Mouse (Mus musculus): ENCODE results near the gene Sgca.

DNA sequence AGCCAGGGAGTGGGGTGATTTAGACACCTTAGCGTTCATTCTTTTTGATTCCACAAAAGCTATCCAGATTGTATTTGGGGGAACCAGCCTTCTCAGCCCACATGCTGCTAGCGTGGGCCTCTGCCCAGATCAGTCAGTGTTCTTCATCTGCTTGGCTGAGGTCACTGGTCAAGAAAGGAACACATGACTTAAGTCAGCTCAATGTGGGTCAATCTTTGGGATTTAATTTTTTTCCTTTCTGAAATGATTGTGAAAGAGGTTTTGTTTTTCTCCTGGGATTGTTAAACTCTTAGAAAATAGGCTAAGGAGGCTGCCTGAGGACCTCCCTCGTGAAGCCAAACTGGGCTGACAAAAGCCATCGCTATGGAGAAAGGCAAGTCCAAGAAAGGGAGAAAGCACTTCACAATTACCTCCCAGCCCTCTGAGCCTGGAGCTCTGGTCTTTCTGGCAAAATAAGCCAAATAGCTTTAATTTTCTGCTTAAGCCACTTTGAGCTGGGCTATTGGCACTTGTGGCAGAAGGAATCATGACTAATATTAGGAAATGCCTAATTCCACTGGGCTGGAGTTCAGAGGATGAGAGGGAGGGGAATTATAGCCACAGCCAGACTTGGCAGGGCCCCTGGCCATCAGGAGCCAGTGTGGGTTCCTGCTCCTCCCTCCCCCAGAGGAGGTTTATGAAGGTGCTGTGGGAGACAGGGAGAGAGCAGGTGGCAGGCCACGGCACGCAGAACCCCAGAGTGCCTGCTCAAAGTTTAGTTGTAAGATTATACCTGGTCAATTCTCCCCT, 62.6 kb downstream of the Sgca start:
- no peak for TF ChIP-seq CTCF (IDR thresholded peaks at IDR 0.05; ENCODE audit: control insufficient read depth, insufficient read depth, low read length)
- TF ChIP-seq POLR2A (IDR thresholded peaks at IDR 0.05; ENCODE audit: borderline replicate concordance, control insufficient read depth, low read depth, low read length): no peak

All from bone marrow, adult 2 months (tissue).